In genomic region chrX:157269726-157270305, GRCm38 (mm10) we compare ENCODE assay signal across 13 mouse cellular contexts.
"Had no signal": no experiment of that assay in that cellular context is flagged by ENCODE, and none has a peak within 500 bp of the region (broad histone marks: within the 10 kb centered on the region; RNA-seq: fewer than 3 reads in every experiment).

No protein-coding gene starts in this region.

- H3K9me3 ChIP-seq: limb, embryonic 10.5 days; liver, embryonic 15.5 days; midbrain, embryonic 13.5 days; neural tube, embryonic 15.5 days had no signal

- H3K4me3 ChIP-seq: left cerebral cortex, adult 2 months; limb, embryonic 10.5 days; liver, embryonic 15.5 days; midbrain, embryonic 13.5 days; neural tube, embryonic 15.5 days had no signal

- H3K4me1 ChIP-seq: limb, embryonic 10.5 days; liver, embryonic 15.5 days; midbrain, embryonic 13.5 days; neural tube, embryonic 15.5 days had no signal

- H3K27ac ChIP-seq: left cerebral cortex, adult 2 months; limb, embryonic 10.5 days; liver, embryonic 15.5 days; midbrain, embryonic 13.5 days; neural tube, embryonic 15.5 days had no signal

- DNase-seq: kidney, postnatal 4 days; lung, adult 2 months; lung, postnatal 36 days; right cerebral cortex, adult 18-20 months; right cerebral cortex, postnatal 25 days; thymus, postnatal 36 days had no signal

- H3K27me3 ChIP-seq: liver, embryonic 15.5 days; midbrain, embryonic 13.5 days; neural tube, embryonic 15.5 days had no signal

- H3K4me2 ChIP-seq: liver, embryonic 11.5 days; liver, embryonic 15.5 days; midbrain, embryonic 13.5 days; neural tube, embryonic 15.5 days had no signal

- H3K9ac ChIP-seq: liver, embryonic 15.5 days; midbrain, embryonic 13.5 days; neural tube, embryonic 15.5 days had no signal

- H3K36me3 ChIP-seq: limb, embryonic 10.5 days; liver, embryonic 15.5 days; midbrain, embryonic 13.5 days; neural tube, embryonic 15.5 days had no signal

- ATAC-seq: lung, postnatal 0 days; midbrain, embryonic 13.5 days had no signal
